Mouse (Mus musculus) WW6 (cell line): ENCODE measurements around the gene Cxcl12.

ENCODE experiments used
- DNase-seq: peaks from one replicate; pipeline ENCODE4 v3.0.0-alpha.2; 2013; ENCODE audit warnings: low read depth, low spot score

Gene Cxcl12

GRCm38 (mm10) chr6:117168321-117169011 is at the start of gene Cxcl12:
TSS of gene Cxcl12 (plus strand) at chr6:117168535.
- no peak for DNase-seq

- no peak for DNase-seq
Observed at GRCm38 (mm10) chr6:117122074-117122473, 46.3 kb upstream of the Cxcl12 start.

- DNase-seq = no peak
Observed at GRCm38 (mm10) chr6:117126356-117126755, 42.0 kb upstream of the Cxcl12 start.

- no peak for DNase-seq
Observed at GRCm38 (mm10) chr6:117129443-117129842, 38.9 kb upstream of the Cxcl12 start.

- no peak for DNase-seq
Observed at GRCm38 (mm10) chr6:117130680-117131111, 37.6 kb upstream of the Cxcl12 start.

GRCm38 (mm10) chr6:117134526-117134925 is 33.8 kb upstream of the Cxcl12 start:
- no peak for DNase-seq

- DNase-seq = no peak
Observed at GRCm38 (mm10) chr6:117137735-117138134, 30.6 kb upstream of the Cxcl12 start.

- no peak for DNase-seq
Observed at GRCm38 (mm10) chr6:117140907-117141306, 27.4 kb upstream of the Cxcl12 start.

- no peak for DNase-seq
Observed at GRCm38 (mm10) chr6:117146951-117147350, 21.4 kb upstream of the Cxcl12 start.

GRCm38 (mm10) chr6:117151484-117152149 is 16.7 kb upstream of the Cxcl12 start:
- no peak for DNase-seq

GRCm38 (mm10) chr6:117153046-117153445 is 15.3 kb upstream of the Cxcl12 start:
- DNase-seq = no peak

- no peak for DNase-seq
Observed at GRCm38 (mm10) chr6:117156846-117157245, 11.5 kb upstream of the Cxcl12 start.

GRCm38 (mm10) chr6:117159710-117160690 is 8.3 kb upstream of the Cxcl12 start:
- DNase-seq = no peak

GRCm38 (mm10) chr6:117163486-117163885 is 4.8 kb upstream of the Cxcl12 start:
- DNase-seq = no peak

- no peak for DNase-seq
Observed at GRCm38 (mm10) chr6:117166581-117167425, 1.5 kb upstream of the Cxcl12 start.

GRCm38 (mm10) chr6:117167426-117167730 is 957 bp upstream of the Cxcl12 start:
- no peak for DNase-seq

GRCm38 (mm10) chr6:117169051-117169909 is 945 bp downstream of the Cxcl12 start:
- no peak for DNase-seq

GRCm38 (mm10) chr6:117169910-117170747 is 1.8 kb downstream of the Cxcl12 start:
- no peak for DNase-seq

GRCm38 (mm10) chr6:117172358-117172757 is 4.0 kb downstream of the Cxcl12 start:
- DNase-seq = no peak
